Mouse (Mus musculus) heart, embryonic 14.5 days (tissue): Measurements from ENCODE around the gene Frrs1l. TPM values are rescaled to one million over a fixed set of nuclear protein-coding genes. Genes with fewer than 3 reads are reported as not detected.

Experiments
- ATAC-seq: fragments of 200-750 bp; cut with Nextera tagmentation; 2 replicates; pipeline ENCODE4 v1.8.0; 2017; ENCODE audit warnings: low read depth, moderate TSS enrichment; ENCODE audit not compliant: insufficient number of reproducible peaks, insufficient read depth, low FRiP score
- H3K27ac ChIP-seq, 2 experiments: fragments of 200-500 bp in 1 of 2; fragments of 300-500 bp in 1 of 2; sonication (generic) in 1 of 2; replicated peaks in 1 of 2; 2 replicates each; pipeline ENCODE4 v1.5.1; 2012 to 2014; ENCODE audit warnings: low read depth in 2 of 2, low read length in 2 of 2, control low read depth in 1 of 2, mild to moderate bottlenecking in 1 of 2, mixed read lengths in 1 of 2; ENCODE audit not compliant: control insufficient read depth in 1 of 2, insufficient read depth in 1 of 2
- H3K27me3 ChIP-seq: fragments of 300-500 bp; sonication (generic); 2 replicates; pipeline ENCODE4 v1.6.1; 2014; ENCODE audit warnings: mild to moderate bottlenecking, low read length, control low read depth; ENCODE audit not compliant: control insufficient read depth, insufficient read depth
- H3K36me3 ChIP-seq: fragments of 300-500 bp; sonication (generic); 2 replicates; pipeline ENCODE4 v1.6.1; 2014; ENCODE audit warnings: mild to moderate bottlenecking, control low read depth, low read length, mixed read lengths; ENCODE audit not compliant: control insufficient read depth, insufficient read depth
- H3K4me1 ChIP-seq, 2 experiments: fragments of 200-500 bp in 1 of 2; fragments of 300-500 bp in 1 of 2; sonication (generic) in 1 of 2; 2 replicates each; pipeline ENCODE4 v1.6.1; 2012 to 2014; ENCODE audit warnings: low read length in 2 of 2, control low read depth in 1 of 2, mixed read lengths in 1 of 2; ENCODE audit not compliant: control insufficient read depth in 2 of 2, insufficient read depth in 2 of 2
- H3K4me2 ChIP-seq: fragments of 300-500 bp; sonication (generic); 2 replicates; pipeline ENCODE4 v1.6.1; 2014; ENCODE audit warnings: mild to moderate bottlenecking, low read length
- H3K4me3 ChIP-seq, 2 experiments: fragments of 200-500 bp in 1 of 2; fragments of 300-500 bp in 1 of 2; sonication (generic) in 1 of 2; 2 replicates each; pipeline ENCODE4 v1.5.1; 2012 to 2014; ENCODE audit warnings: low read length in 2 of 2, mild to moderate bottlenecking in 2 of 2, control low read depth in 1 of 2, low read depth in 1 of 2, moderate library complexity in 1 of 2; ENCODE audit not compliant: control insufficient read depth in 1 of 2, insufficient read depth in 1 of 2
- H3K9ac ChIP-seq: fragments of 300-500 bp; sonication (generic); 2 replicates; pipeline ENCODE4 v1.6.1; 2014; ENCODE audit warnings: mild to moderate bottlenecking, low read length
- H3K9me3 ChIP-seq: fragments of 300-500 bp; sonication (generic); 2 replicates; pipeline ENCODE4 v1.6.1; 2016; ENCODE audit warnings: low read length, control low read depth; ENCODE audit not compliant: control insufficient read depth
- WGBS: fragments of 180-500 bp; shearing (Covaris S2); extraction: QIAGEN DNeasy Blood & Tissue Kit; methylation state at CpG from one replicate; pipeline ENCODE4 v1.1.7; 2014; 5-methylcytosine and 5-hydroxymethylcytosine counted together
- polyA plus RNA-seq: library from polyadenylated mRNA; unstranded; fragments of >200 nt; fragmentation: Nextera tagmentation; extraction: Ambion mirVana; gene quantifications from 2 replicates; pipeline ENCODE4 v1.2.1, GENCODE M21; 2014

Frrs1l gene
- 0.12 and 0.23 TPM in 2 replicates for polyA plus RNA-seq

DNA sequence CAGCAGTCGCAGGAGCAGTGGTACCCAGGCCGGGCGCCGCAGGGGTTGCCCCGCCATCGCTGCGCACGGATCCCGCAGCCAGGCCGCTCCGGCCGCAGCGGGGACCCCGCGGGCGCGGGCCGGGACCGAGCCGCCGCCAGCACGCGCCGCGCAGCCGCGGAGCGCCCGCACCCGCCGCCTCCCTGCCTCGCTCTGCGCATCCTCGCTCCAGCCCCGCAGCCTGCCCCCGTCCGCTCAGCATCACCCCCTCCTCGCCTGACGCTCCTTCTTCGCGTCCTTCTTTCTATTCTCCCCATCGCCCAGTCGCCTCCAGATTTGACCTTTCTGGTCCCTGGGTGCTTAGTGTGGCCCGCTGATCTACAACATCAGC is at the start of gene Frrs1l:
TSS of gene Frrs1l (minus strand) at position 177 of the 370 bp plus-strand sequence.
- Histone ChIP-seq H3K36me3 (no peaks in the 10 kb centered on the region), H3K27me3 (peaks cover 43% of the 10 kb centered on the region), H3K4me3 (peak within 1 kb of the TSS; percentile 61 to 66), H3K9me3 (peaks cover 6% of the 10 kb centered on the region), H3K4me2 (peak within 1 kb of the TSS; percentile 98), H3K9ac (peak within 1 kb of the TSS; percentile 71), H3K27ac (no peak within 1 kb of the TSS), H3K4me1 (peaks cover 4 to 5% of the 10 kb centered on the region in 2 experiments; a peak in 1 of 4 replicates)
- ATAC-seq, result no peak
- WGBS, result under 1% methylated on average over 44 of the region's 44 CpGs

DNA sequence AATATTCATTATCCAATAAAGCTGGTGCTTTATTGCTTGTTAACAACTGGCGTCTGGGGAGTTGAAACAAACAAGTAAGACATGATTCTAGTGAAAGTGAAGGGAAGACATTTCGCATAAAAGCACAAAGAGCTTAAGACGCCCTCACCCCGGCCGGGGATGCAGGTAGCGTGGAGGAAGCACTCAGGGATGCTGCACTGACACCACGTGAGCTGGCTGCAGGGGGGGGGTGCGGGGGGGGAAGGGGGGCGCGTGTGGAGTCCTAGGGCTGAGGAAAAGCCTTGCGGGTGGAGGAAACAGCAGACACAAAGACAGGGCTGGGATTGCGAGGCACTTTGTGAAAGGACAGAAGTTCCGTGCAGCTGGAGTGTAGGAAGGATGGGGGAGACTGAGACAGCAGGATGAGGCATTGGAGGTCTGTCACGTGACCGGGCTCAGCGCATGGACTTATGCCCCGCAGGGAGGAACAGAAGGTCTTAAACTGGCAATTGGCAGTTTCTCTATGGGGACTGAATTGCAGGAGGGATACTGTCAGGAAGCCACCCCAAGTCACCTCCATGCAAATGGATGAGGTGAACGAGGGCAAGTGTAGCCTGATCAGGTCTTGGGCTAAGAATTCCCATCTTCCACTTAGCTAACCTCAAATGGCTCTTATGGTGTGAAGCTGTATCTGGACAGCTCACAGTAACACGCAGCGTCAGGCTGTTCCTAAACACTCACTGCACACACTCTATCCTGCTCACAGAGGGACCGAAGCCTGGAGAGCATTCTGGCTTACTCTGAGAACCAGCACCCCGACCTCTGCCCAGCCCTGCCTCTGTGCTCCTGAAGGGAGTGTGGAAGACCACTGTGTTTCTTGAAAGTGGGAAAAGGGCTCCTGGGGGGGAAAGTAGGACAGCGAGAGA is 49.2 kb upstream of the Frrs1l start:
- Histone ChIP-seq H3K9me3 (peaks cover 2% of the 10 kb centered on the region; the same call in 1 of the 2 replicates), H3K4me2 (peak overlapping the region; percentile 52), H3K36me3 (no peaks in the 10 kb centered on the region), H3K4me3 (peak overlapping the region in 1 of 2 experiments; percentile 3; a peak in 1 of 4 replicates), H3K27me3 (no peaks in the 10 kb centered on the region), H3K9ac (peak overlapping the region; percentile 25; the same call in 1 of the 2 replicates), H3K4me1 (peaks cover 3 to 7% of the 10 kb centered on the region in 2 experiments), H3K27ac (no peak overlapping the region)
- ATAC-seq, result no peak
- 13% methylated on average over 23 of the region's 23 CpGs for WGBS

DNA sequence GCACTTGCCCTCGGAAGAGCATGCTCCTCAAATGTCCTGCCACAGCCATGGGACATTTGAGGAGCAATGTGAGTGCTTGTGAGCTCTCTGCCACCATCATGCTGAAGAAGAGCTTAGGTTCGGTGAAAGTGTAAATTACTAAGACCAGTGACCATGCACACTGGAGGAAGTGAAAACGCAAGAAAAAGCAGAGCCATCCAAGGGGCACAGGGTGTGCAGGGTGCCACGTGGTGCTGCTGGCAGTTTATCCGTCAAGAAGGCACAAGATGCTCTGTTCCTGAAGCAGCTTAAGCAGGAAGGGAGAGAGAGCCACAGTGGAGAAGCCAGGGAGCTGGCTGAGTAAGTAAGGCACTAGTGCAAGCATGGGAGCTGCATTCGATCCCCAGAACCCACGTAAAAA is 47.4 kb upstream of the Frrs1l start:
- Histone ChIP-seq H3K27me3 (no peaks in the 10 kb centered on the region), H3K9me3 (no peaks in the 10 kb centered on the region; the same call in 1 of the 2 replicates), H3K9ac (no peak overlapping the region), H3K27ac (no peak overlapping the region), H3K36me3 (no peaks in the 10 kb centered on the region), H3K4me2 (no peak overlapping the region), H3K4me3 (no peak overlapping the region), H3K4me1 (peaks cover 3 to 7% of the 10 kb centered on the region in 2 experiments)
- WGBS, result 73% methylated on average over 7 of the region's 7 CpGs
- no peak for ATAC-seq

GRCm38 (mm10) chr4:57034169-57034568 is 44.0 kb upstream of the Frrs1l start:
- WGBS, result 68% methylated on average over 5 of the region's 5 CpGs
- no peaks in the 10 kb centered on the region; a peak in 1 of 4 replicates for H3K4me1 ChIP-seq
- H3K4me2 ChIP-seq, result no peak overlapping the region
- H3K36me3 ChIP-seq, result no peaks in the 10 kb centered on the region
- no peak overlapping the region for H3K4me3 ChIP-seq
- H3K27me3 ChIP-seq, result no peaks in the 10 kb centered on the region
- no peak overlapping the region for H3K27ac ChIP-seq
- ATAC-seq, result no peak
- no peaks in the 10 kb centered on the region for H3K9me3 ChIP-seq
- H3K9ac ChIP-seq, result no peak overlapping the region

DNA sequence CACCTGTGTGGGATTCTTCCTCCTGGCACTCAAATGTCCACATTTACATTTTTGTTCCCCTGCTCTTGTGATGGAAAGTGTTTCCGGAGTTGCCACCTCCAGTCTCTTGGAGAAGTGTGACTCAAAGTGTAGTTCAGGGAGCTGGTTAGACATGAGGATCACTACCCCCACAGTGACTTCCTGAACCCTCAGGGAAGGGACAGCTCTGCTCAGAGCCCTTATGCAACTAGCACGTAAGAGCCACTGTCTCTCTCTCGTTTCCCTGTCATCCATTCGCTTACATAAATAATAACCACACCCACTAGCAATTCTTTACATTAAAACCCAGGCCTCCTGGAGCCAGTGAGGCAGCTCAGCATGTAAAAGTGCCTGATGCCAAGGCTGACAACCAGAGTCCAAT is 41.2 kb upstream of the Frrs1l start:
- no peaks in the 10 kb centered on the region for H3K36me3 ChIP-seq
- H3K27ac ChIP-seq, result no peak overlapping the region
- no peaks in the 10 kb centered on the region for H3K4me1 ChIP-seq
- H3K9me3 ChIP-seq, result no peaks in the 10 kb centered on the region
- 75% methylated on average over 4 of the region's 4 CpGs for WGBS
- no peak overlapping the region for H3K4me3 ChIP-seq
- no peaks in the 10 kb centered on the region for H3K27me3 ChIP-seq
- no peak for ATAC-seq
- H3K9ac ChIP-seq, result no peak overlapping the region
- no peak overlapping the region for H3K4me2 ChIP-seq

GRCm38 (mm10) chr4:57027954-57028353 is 37.8 kb upstream of the Frrs1l start:
- H3K4me3 ChIP-seq, result no peak overlapping the region
- no peak overlapping the region for H3K27ac ChIP-seq
- 48% methylated on average over 10 of the region's 10 CpGs for WGBS
- no peak overlapping the region for H3K9ac ChIP-seq
- no peak overlapping the region for H3K4me2 ChIP-seq
- no peaks in the 10 kb centered on the region for H3K27me3 ChIP-seq
- H3K4me1 ChIP-seq, result no peaks in the 10 kb centered on the region
- H3K9me3 ChIP-seq, result no peaks in the 10 kb centered on the region
- ATAC-seq, result no peak
- no peaks in the 10 kb centered on the region for H3K36me3 ChIP-seq

- WGBS, result 76% methylated on average over 3 of the region's 3 CpGs
- Histone ChIP-seq H3K4me2 (no peak overlapping the region), H3K9ac (no peak overlapping the region), H3K4me1 (no peaks in the 10 kb centered on the region), H3K27me3 (no peaks in the 10 kb centered on the region), H3K9me3 (no peaks in the 10 kb centered on the region), H3K4me3 (no peak overlapping the region), H3K36me3 (no peaks in the 10 kb centered on the region), H3K27ac (no peak overlapping the region)
- no peak for ATAC-seq
Measured at GRCm38 (mm10) chr4:57023527-57023926, 33.3 kb upstream of the Frrs1l start.
